Mouse (Mus musculus) embryo, embryonic 10.5 days (tissue): ENCODE measurements at regions not wholly inside any gene's neighbourhood (a gene's known extent, or its start where the extent isn't known, plus 50 kb on each side); places are given as distances from the start of the nearest gene placed in this dataset.
A peak's percentile ranks its signal among the peaks of the same experiment; 100 is the strongest.
"Not testable (repeated sequence)": the region's sequence is repeated elsewhere in the genome, so short reads cannot be mapped to it uniquely, and the experiment has no call there.

Source experiments
- DNase-seq: peaks from one replicate; pipeline ENCODE4 v3.0.0-alpha.2; 2015; ENCODE audit warnings: low spot score

DNA sequence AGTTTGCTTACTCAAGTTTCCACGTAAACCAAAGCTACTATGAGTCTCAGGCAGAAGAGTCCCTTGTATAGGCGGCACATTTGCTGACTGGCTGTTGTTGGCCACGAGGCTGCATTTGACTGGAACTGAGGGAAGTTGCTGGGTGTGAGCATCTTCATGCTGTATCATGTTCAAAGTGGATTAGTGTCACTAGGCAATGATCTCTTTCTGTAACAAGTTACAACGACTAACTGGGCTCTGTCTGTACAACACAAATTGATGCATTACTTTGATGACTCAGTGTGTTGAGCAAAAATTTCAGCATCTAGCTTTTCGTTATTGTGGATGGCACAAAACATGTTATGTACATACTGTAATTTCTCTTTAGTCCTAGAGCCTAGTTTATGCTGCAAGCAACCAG is 203.7 kb upstream of the P2ry1 start:
- DNase-seq: no peak

GRCm38 (mm10) chr3:60804711-60805293 is 197.8 kb upstream of the P2ry1 start:
- DNase-seq: no peak

DNA sequence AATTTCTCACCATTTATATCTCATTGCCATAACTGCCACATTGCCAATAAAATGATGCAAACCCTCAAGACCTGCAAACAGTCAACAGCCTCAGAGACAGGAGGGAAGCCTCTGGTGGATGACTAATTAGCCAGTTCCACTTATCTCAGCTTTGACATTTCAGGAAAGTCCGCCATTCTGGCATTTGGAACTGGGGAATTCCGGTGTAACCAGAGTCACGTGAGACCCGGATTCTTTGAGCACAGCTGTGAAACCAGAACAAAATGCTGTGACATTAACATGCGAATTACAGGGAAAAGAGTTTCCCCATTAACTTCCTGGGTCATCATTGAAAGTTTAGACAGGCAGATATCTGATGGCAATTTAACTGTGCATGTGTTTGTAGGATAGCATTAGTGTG is 190.7 kb upstream of the P2ry1 start:
- peak; percentile 19 for DNase-seq

- DNase-seq: peak; percentile 45
These were observed 189.1 kb upstream of the P2ry1 start for GRCm38 (mm10) chr3:60813485-60813884.

GRCm38 (mm10) chr3:60819684-60820281 is 182.8 kb upstream of the P2ry1 start:
- DNase-seq: no peak

DNA sequence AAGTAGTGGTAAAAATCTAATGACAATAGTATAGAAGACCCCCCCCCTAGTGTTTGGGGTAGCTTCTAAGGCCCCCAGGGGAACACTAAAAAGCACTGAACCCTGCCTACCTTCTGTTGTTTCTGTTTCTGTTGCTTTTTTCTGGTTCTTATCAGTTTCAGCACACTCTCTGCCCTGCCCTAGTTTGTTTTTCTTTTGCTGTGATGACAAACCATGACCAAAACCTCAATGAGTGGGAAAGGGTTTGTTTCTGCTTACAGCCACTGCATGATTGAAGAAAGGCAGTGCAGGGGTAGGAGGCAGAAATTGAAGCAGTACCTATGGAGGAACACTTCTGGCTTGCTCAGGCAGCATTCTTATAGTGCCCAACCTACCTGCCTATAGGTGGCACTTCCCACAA is 181.1 kb upstream of the P2ry1 start:
- DNase-seq: no peak

DNA sequence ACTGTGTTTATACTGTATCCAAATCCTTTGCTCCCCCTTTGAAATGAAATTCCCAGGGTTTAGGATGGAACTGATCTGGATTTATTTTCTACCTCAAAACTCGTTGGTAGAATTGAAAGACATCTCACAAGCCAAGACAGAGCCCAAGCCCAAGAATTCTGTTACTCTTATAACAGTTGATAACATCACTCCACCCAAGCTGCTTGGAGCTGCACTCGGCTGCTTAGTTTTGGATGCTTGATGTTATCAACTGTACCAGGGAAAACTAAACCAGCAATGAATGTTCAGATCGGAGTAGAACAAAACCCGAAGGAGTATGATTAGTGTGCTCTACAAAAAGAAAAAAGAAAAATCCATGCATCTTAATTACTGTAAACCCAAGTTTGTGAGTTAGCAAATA is 175.8 kb upstream of the P2ry1 start:
- DNase-seq: no peak

DNA sequence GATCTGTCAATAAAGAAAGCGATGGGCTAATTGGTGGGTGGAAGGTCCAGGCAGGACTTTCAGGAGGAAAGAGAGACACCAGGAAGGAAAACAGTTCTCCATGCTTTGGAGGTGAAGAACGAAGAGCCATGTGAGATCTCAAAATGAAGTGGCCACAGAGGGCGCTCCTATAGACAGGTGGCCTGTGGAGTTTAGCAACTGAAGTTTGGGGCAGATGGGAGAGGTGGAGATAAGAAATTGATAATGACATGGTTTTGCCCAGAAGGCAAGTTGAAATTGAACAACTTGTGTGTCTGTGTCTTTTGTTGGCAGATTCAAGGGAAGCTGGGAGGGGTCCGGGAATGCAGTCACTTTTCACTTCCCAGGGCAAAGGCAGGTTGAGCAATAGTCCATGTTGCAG is 170.2 kb upstream of the P2ry1 start:
- no peak for DNase-seq

- no peak for DNase-seq
These were observed 160.7 kb upstream of the P2ry1 start for GRCm38 (mm10) chr3:60841895-60842294.

- no peak for DNase-seq
These were observed 157.3 kb upstream of the P2ry1 start for GRCm38 (mm10) chr3:60845293-60845692.

GRCm38 (mm10) chr3:60848437-60848836 is 154.2 kb upstream of the P2ry1 start:
- no peak for DNase-seq

DNA sequence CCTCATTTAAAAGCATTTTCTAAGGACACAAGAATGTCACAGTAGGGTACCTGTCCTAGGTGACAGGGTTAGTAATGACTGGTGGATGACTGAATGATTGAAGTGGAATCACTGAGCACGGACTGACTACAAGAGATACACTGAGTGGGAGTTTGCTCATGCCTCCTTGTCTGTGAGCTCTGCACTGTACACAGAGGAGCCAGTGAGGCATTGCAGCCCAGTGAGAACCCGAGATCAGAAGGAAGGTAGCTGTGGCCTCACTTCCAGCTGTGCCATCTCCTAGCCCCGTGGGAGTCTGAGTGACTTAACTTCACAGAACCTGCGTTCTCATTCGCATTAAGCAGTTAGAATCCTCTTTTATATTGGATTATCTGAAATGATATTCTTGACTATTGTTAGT is 148.8 kb upstream of the P2ry1 start:
- DNase-seq: no peak

GRCm38 (mm10) chr3:60855734-60856133 is 146.9 kb upstream of the P2ry1 start:
- DNase-seq: no peak

DNA sequence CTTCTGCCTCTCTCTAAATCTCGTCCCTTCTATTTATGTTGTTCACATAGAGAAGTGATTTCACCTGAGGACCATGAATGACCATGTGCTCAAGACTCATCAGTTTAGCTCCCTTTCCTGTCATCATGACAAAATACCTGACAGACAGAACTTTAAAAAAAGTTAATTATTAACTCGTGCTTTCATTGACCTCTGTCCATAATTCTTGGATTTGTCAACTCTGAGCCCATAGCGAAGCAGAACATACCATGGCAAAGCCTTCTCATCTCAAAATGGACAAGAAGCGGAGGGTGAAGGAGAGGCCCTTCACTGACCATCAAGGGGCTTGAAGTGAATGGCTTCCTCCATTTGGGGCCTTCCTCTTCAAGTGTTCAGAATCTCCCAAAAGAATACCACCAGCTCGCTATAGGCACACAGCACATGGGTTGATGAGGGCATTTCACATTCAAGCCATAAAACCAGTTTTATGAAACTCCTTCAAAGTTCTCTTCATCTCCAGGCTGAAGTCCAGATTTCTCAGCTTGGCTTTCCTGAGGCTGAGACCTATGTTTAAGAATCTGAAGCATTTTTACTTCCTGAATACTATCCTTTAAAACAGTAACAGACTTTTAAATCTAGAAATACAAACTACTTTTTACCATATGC is 144.0 kb upstream of the P2ry1 start:
- no peak for DNase-seq

- no peak for DNase-seq
These were observed 143.5 kb upstream of the P2ry1 start for GRCm38 (mm10) chr3:60859119-60859515.

GRCm38 (mm10) chr3:60876858-60877257 is 125.7 kb upstream of the P2ry1 start:
- DNase-seq: not testable (repeated sequence)

- DNase-seq: peak; percentile 7
These were observed 123.7 kb upstream of the P2ry1 start for GRCm38 (mm10) chr3:60878880-60879279.

DNA sequence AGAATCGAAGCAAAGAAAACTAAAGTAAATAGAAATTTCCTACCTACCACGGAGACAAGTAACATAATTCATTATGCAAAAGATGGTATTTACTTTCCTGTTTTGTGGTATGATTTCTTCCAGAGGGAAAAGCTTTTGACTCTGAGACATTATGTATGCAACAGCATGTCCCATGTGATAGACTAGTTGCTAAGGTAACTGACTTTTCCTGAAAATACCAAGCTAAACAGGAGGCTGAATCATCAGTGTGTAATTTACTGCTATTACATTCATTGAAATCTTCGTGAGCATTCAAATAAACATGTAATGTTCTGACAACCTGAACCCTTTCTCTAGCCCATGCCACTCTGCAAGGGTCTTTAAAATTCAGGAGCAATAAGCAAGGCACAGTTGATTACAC is 118.6 kb upstream of the P2ry1 start:
- DNase-seq: no peak

GRCm38 (mm10) chr3:60889191-60889861 is 113.3 kb upstream of the P2ry1 start:
- DNase-seq: no peak

DNA sequence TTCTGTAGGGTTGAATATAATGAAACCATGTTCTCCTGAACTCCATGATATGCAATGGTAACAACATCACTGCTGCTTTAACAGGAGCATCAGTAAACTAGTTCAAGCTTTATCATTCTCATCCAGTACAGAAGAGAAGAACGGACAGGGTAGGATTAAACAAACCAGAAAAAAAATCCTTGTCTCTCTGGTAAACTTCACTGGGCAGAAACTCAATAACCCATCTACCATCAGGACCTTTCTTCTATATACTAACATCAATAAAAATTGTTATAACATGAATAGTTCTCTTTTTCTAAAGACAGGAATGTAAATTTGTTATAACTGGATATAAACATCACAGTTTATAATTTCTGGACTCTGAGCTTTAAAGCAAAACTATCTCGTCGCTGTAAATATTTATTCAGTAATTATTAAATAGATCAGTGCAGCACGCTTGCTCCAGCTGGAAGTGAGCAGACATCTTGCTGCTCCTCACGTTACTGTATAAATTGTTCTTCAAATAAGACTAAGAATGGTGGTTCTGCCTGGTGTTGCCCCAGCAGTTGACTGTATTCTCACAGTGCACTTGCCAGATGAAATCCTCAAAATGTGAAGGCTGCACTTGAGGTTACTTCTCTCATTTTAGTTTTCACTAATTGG is 104.8 kb upstream of the P2ry1 start:
- DNase-seq: no peak

DNA sequence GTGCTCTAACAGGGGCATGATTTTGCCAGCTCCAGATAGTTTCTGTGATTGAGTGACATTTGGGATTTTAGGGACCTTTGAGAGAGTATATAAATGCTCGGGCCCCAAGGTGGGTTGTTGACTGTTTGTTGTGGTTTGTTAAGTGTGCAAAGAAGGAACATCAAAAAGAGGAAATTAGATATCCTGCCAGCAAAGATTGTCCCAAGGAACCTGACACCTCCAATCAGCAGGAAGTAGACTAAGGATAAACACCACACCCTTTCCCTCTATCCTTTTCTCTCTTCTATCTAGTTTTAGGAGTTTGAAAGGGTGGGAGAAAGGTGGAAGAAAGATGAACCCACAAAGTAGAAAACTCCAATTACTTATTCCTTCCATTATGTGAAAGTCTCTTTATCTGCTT is 103.9 kb upstream of the P2ry1 start:
- no peak for DNase-seq

DNA sequence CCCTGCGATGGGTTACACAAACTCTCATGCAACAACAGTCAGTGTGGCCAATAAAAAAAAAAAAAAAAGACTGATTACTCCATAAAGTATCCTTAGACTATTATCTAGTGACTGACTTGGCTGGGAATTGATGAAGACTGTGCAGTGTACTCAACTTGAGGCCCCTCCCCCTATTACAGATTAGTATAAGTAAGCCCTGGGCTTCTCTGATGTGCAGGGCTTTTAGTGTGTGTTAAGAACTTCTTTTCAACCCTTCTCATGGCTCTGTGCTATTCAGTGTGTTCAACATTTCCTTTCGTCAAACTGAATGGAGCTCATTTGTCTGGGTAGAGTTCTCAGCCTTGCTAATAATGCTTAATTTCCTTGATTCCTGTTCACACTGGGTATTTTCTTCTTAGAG is 101.0 kb upstream of the P2ry1 start:
- no peak for DNase-seq

DNA sequence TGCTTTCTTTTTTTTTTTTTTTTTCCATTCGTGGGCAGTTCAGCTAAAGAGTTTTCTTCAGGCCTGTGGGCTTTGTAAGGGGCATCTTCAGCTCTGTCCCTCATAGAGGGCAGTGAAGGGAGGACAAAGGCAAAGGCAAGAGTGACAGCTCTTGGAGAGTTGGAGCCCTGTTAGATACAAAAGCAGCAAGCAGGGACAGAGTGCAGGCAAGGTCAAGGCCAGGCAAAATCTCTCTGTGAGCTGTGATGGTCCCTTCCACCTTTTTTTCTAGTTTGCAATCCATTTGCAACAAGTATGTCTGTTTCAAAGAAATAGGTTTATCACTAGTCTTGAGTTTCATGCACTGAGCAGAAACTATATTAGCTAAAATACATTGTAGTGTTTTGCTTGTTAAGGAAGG is 86.2 kb upstream of the P2ry1 start:
- DNase-seq: peak; percentile 11
